Mouse (Mus musculus) limb, embryonic 15.5 days (tissue): ENCODE results near the gene Celsr3. TPM values are rescaled to one million over a fixed set of nuclear protein-coding genes. Genes with fewer than 3 reads are reported as not detected.

ENCODE experiments used
- ATAC-seq: fragments of 200-750 bp; cut with Nextera tagmentation; 2 replicates; pipeline ENCODE4 v1.8.0; 2017; ENCODE audit warnings: low read depth, moderate TSS enrichment; ENCODE audit not compliant: insufficient number of reproducible peaks, low FRiP score, low TSS enrichment
- H3K27ac ChIP-seq: fragments of 300-500 bp; sonication (generic); 2 replicates; pipeline ENCODE4 v1.5.1; 2015; ENCODE audit warnings: moderate library complexity, mild to moderate bottlenecking, inconsistent platforms
- H3K27me3 ChIP-seq: fragments of 300-500 bp; sonication (generic); 2 replicates; pipeline ENCODE4 v1.6.1; 2015; ENCODE audit warnings: inconsistent platforms
- H3K36me3 ChIP-seq: fragments of 300-500 bp; sonication (generic); 2 replicates; pipeline ENCODE4 v1.6.1; 2015; ENCODE audit warnings: inconsistent platforms
- H3K4me1 ChIP-seq: fragments of 300-500 bp; sonication (generic); 2 replicates; pipeline ENCODE4 v1.6.1; 2015; ENCODE audit warnings: inconsistent platforms
- H3K4me2 ChIP-seq: fragments of 300-500 bp; sonication (generic); 2 replicates; pipeline ENCODE4 v1.6.1; 2015; ENCODE audit warnings: mild to moderate bottlenecking, inconsistent platforms
- H3K4me3 ChIP-seq: fragments of 300-500 bp; sonication (generic); 2 replicates; pipeline ENCODE4 v1.5.1; 2015; ENCODE audit warnings: mild to moderate bottlenecking, inconsistent platforms
- H3K9ac ChIP-seq: fragments of 300-500 bp; sonication (generic); 2 replicates; pipeline ENCODE4 v1.6.1; 2015; ENCODE audit warnings: inconsistent platforms
- H3K9me3 ChIP-seq: fragments of 300-500 bp; sonication (generic); 2 replicates; pipeline ENCODE4 v1.6.1; 2016; ENCODE audit warnings: inconsistent platforms
- WGBS: fragments of 180-500 bp; shearing (Covaris S2); methylation state at CpG from one replicate; pipeline ENCODE4 v1.1.7; 2015; 5-methylcytosine and 5-hydroxymethylcytosine counted together
- polyA plus RNA-seq: library from polyadenylated mRNA; unstranded; fragments of >200 nt; fragmentation: Nextera tagmentation; extraction: Ambion mirVana; gene quantifications from 2 replicates; pipeline ENCODE4 v1.2.1, GENCODE M21; 2015

Celsr3 gene
- polyA plus RNA-seq, 1 experiment from 2014 or later = 0.08 TPM

DNA sequence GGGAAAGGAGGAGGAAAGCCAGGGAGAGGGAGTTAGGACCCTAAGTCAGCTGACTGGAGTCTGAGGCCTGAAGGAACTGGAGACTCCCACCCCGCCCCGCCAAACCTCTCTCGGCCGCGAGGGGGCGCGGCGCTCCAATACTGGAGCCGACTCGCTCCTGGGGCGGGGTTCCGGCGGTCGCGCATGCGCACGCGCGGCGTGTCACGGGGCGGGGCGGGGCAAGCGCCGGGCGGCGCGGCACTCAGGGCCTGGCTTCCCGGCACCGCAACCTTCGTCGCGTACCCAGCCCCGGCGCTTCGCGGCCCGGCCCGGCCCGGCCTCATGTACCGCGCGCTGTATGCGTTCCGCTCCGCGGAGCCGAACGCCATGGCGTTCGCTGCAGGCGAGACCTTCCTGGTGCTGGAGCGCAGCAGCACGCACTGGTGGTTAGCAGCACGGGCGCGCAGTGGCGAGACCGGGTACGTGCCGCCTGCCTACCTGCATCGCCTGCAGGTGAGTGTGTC, 17.9 kb upstream of the Celsr3 start, which contains the start of gene Nckipsd:
Gene Nckipsd (plus strand): TSS at position 206 of the 503 bp plus-strand sequence.
- peaks cover 17% of the 10 kb centered on the region for H3K4me1 ChIP-seq
- peak within 1 kb of the TSS; percentile 88 for H3K4me2 ChIP-seq
- H3K4me3 ChIP-seq = peak within 1 kb of the TSS; percentile 90
- peak; percentile 82 for ATAC-seq
- peaks cover 58% of the 10 kb centered on the region for H3K36me3 ChIP-seq
- peak within 1 kb of the TSS; percentile 85 for H3K9ac ChIP-seq
- no peaks in the 10 kb centered on the region for H3K9me3 ChIP-seq
- H3K27me3 ChIP-seq = no peaks in the 10 kb centered on the region
- peak within 1 kb of the TSS; percentile 43; the same call in 1 of the 2 replicates for H3K27ac ChIP-seq
- WGBS = under 1% methylated on average over 61 of the region's 62 CpGs

DNA sequence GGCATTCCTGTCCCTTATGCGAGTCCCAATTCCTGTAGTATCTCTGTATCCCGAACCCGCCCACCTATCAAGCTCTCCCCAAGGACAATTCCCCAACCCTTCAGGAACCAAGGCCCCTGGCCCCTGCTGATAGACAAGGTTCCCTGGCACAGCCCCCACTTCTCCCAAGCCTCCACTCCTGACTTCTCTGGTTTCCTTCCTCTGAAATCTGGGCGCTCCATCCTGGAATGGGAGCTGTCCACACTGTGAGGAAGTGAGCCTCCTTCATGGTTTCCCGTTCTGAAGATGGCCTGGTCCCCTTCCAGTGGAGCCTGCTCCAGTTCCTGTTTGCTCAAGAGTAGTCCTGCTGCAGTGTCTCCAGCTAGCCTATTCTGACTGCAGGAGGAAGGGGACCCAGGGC, 16.9 kb upstream of the Celsr3 start:
- no peak for ATAC-seq
- Histone ChIP-seq H3K9ac (no peak overlapping the region), H3K4me2 (peak overlapping the region; percentile 88), H3K27me3 (no peaks in the 10 kb centered on the region), H3K36me3 (peaks cover 55% of the 10 kb centered on the region), H3K4me3 (peak overlapping the region; percentile 90), H3K27ac (no peak overlapping the region), H3K4me1 (peaks cover 17% of the 10 kb centered on the region), H3K9me3 (no peaks in the 10 kb centered on the region)
- 60% methylated on average over 5 of the region's 5 CpGs for WGBS

DNA sequence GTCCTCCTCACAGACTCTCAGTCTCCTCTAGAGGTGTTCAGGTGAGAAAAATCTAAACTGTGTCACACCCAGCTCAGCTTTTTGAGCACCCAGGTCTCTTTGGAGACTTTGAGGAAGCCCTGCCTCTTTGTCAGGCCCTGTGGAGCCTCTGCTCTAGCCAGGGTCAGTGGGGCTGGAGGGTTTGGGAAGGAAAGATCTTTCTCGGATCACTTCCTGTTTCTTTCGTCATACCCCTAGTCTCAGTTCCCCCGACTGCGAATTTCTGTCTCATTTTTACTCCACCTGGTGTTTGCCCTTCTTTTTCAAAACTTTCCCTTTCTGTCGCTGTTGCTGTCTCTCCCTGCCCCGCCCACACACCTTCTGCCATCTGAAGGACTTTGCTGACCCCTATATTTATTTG, 16.4 kb upstream of the Celsr3 start:
- Histone ChIP-seq H3K9me3 (no peaks in the 10 kb centered on the region), H3K4me1 (peaks cover 17% of the 10 kb centered on the region), H3K36me3 (peaks cover 55% of the 10 kb centered on the region), H3K27me3 (no peaks in the 10 kb centered on the region), H3K4me3 (no peak overlapping the region), H3K9ac (no peak overlapping the region), H3K4me2 (no peak overlapping the region), H3K27ac (no peak overlapping the region)
- 85% methylated on average over 6 of the region's 6 CpGs for WGBS
- no peak for ATAC-seq

DNA sequence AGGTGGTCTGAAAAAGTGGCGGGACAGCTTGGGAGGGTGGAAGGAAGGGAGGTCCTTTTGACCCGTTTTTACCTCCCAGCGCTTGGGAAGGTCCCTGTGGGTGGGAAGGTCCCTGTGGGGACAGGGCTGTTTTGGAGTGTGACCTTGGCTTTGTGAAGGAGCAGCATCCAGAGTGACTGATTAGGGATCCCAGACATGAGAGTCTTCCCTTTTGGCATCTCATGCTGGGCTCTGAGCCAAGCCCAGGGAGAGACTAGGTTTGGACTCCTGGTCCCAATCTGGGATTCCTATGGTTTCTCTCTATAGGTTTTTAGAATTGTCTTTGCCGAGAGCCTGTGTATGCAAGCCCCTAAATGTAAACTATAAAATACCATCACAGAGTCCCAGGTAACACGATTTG, 15.6 kb upstream of the Celsr3 start:
- Histone ChIP-seq H3K27me3 (no peaks in the 10 kb centered on the region), H3K9ac (no peak overlapping the region), H3K9me3 (no peaks in the 10 kb centered on the region), H3K36me3 (peaks cover 55% of the 10 kb centered on the region), H3K27ac (no peak overlapping the region), H3K4me3 (no peak overlapping the region), H3K4me1 (peaks cover 17% of the 10 kb centered on the region), H3K4me2 (no peak overlapping the region)
- no peak for ATAC-seq
- 84% methylated on average over 5 of the region's 5 CpGs for WGBS

DNA sequence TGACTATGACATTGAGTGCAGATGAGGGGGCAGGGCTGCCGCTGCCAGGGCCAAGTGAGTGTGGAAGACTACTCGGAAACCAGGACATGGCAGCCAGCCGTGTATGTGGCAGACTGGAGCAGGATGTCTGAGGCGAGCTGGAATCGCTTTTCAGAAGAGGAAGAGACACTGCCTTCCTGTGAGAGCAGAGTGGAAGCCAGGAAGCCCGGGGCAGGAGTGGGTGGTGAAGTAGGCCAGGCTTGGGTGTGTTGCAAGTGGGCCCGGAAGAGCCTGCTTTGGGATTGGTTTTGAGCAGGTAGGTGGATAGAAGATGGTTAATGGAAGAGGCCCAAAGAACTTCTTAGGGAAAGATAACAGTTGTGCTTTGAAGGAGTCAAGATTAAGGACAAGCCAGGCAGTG, 10.6 kb upstream of the Celsr3 start:
- H3K27me3 ChIP-seq = peaks cover 5% of the 10 kb centered on the region; the same call in 1 of the 2 replicates
- no peak overlapping the region for H3K4me2 ChIP-seq
- H3K4me3 ChIP-seq = no peak overlapping the region
- WGBS = 83% methylated on average over 7 of the region's 7 CpGs
- no peak overlapping the region for H3K9ac ChIP-seq
- no peaks in the 10 kb centered on the region for H3K4me1 ChIP-seq
- no peaks in the 10 kb centered on the region for H3K9me3 ChIP-seq
- peaks cover 68% of the 10 kb centered on the region for H3K36me3 ChIP-seq
- H3K27ac ChIP-seq = no peak overlapping the region
- ATAC-seq = no peak

DNA sequence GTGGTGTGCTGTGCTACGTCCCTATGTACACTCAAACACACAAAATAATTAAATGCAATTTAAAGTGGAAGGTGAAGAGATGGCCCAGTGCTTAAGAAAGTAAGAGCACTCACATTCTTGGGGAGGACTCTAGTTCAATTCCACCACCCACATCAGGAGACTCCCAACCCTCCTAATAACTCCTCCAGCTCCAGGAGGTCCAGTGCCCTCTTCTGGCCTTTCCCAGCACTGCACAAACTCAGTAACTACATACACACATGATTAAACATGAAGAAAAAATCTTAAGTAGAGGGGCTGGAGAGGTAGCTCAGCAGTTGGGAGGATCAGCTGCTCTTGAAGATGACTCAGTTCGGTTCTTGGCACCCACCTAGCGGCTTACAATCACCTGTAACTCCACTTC, 6.6 kb upstream of the Celsr3 start:
- H3K4me3 ChIP-seq = no peak overlapping the region
- H3K4me2 ChIP-seq = no peak overlapping the region
- H3K36me3 ChIP-seq = peaks cover 41% of the 10 kb centered on the region
- H3K27me3 ChIP-seq = peaks cover 21% of the 10 kb centered on the region
- H3K9ac ChIP-seq = no peak overlapping the region
- H3K27ac ChIP-seq = no peak overlapping the region
- ATAC-seq = no peak
- H3K9me3 ChIP-seq = no peaks in the 10 kb centered on the region
- H3K4me1 ChIP-seq = no peaks in the 10 kb centered on the region
- 62% methylated on average over 3 of the region's 3 CpGs for WGBS

DNA sequence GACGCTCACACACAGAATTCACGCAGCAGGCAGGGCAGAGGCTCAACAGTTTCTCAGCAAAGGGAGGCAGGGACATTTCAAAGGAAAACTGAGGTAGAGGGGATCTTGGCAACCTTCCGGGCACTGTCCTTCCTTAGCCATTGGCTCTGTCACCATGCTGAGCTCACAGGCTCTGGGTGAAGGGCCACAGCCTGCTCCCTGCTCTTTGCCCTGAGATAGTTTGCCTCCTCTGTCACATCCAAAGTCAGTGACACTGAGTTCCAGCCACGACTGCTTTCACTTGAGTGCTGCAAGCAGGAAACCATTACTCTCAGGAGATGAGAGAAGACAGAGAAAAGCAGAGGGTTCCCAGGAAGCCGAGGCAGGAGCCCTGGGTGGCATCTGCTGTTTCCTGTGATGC, 6.0 kb upstream of the Celsr3 start:
- no peak for ATAC-seq
- no peak overlapping the region for H3K4me3 ChIP-seq

DNA sequence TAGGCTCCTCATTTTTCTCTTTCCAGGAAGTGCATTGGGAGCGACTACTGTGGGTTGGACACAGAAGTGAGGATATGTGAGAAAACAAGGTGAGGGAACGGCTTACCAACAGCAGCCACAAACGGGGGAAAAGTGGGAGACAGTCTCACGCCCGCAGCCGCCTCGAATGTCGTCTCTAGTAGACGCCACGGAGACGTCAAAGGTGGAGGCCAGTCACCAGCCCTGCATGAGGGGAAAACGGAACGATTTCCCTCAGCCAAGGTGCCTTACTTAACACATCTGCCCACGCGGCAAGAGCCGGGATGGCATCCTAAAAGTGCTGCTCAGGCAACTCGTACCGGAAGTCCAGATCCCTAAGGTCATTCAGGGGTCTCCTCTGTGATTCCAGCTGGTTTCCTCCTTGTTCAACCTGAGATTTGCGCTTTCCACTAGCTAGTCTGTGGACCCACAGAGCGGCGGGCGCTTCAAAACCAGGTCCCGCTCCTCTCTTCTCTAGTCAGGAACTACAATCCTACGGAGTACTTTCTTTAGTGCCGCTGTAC, 1.9 kb upstream of the Celsr3 start:
- no peaks in the 10 kb centered on the region for H3K9me3 ChIP-seq
- peaks cover 23% of the 10 kb centered on the region for H3K4me1 ChIP-seq
- H3K27ac ChIP-seq = no peak overlapping the region
- H3K36me3 ChIP-seq = no peaks in the 10 kb centered on the region
- 7% methylated on average over 25 of the region's 25 CpGs for whole genome bisulfite sequencing
- H3K9ac ChIP-seq = no peak overlapping the region
- no peak overlapping the region for H3K4me3 ChIP-seq
- H3K4me2 ChIP-seq = no peak overlapping the region
- peaks cover 69% of the 10 kb centered on the region for H3K27me3 ChIP-seq
- no peak for ATAC-seq

More for the DNA sequence above, 6.0 kb upstream of the Celsr3 start:
- Histone ChIP-seq H3K27ac (no peak overlapping the region), H3K4me2 (no peak overlapping the region), H3K9me3 (no peaks in the 10 kb centered on the region), H3K4me1 (no peaks in the 10 kb centered on the region), H3K9ac (no peak overlapping the region), H3K27me3 (peaks cover 27% of the 10 kb centered on the region), H3K36me3 (peaks cover 35% of the 10 kb centered on the region)
- WGBS = 59% methylated on average over 5 of the region's 5 CpGs

DNA sequence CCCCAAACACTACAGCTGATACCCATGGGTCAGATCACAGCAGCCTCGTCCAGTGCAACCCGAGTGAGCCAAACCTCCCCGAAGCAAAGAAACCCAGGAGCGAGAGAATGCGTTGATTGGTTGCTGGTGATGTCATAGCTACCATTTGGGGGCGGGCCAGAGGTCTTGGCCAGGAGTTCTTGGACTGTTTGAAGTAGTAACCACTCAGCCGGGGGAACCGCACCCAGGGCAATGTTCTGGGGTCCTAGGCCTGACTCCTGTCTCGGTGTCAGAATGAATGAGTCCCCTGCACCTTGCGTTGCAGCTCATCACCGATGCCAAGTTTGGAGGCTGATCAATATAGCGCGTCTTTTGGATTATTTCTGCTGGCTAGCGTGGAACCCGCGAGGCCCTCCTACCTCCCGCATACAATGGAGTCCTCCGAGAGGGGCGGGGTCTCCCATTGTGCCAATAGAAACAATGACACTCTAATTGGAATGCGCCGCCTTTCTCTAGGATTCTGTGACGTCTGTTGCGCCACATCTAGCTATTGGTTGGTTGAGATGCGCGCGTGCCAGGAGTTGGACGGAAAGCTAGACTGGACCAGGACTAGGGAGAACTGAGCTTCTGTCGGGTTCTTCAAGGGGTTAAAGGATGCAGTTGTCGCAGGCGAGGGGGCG, 1.2 kb upstream of the Celsr3 start:
- Histone ChIP-seq H3K27ac (no peak overlapping the region), H3K4me3 (no peak overlapping the region), H3K9ac (no peak overlapping the region), H3K36me3 (no peaks in the 10 kb centered on the region), H3K4me2 (no peak overlapping the region), H3K9me3 (no peaks in the 10 kb centered on the region), H3K4me1 (peaks cover 23% of the 10 kb centered on the region), H3K27me3 (peaks cover 75% of the 10 kb centered on the region)
- no peak for ATAC-seq
- WGBS = 1% methylated on average over 31 of the region's 31 CpGs

DNA sequence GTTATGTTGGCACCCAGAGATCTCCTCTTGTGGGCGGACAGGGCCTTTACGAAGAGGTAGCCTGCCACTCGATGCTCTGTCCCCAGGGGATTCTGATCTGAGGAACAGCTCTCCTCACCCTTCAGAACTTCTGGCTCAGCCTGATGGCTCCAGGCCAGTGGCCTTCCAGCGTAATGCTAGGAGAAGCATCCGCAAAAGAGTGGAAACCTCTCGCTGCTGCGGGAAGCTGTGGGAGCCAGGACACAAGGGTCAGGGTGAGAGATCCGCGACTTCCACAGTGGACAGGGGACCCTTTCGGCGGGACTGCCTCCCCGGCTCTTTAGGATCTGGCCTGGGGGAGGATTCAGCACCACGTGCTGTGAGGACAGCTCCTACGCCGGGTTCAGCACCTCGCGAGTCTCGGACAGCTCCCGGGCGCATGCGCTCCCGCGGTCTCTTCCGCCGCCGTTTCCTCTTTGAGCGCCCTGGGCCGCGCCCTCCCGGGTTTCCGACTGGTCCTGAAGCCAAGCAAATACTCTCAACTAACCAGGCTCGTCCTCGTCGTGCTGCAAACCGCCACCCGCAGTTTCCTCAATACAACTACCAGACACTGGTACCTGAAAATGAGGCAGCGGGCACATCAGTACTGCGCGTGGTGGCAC, 700 bp downstream of the Celsr3 start:
- no peak overlapping the region for H3K27ac ChIP-seq
- 0 out of 2 replicates have a peak, but pooled peaks have one; percentile 13 for ATAC-seq
- H3K27me3 ChIP-seq = peaks cover 90% of the 10 kb centered on the region
- H3K9ac ChIP-seq = no peak overlapping the region
- peak overlapping the region; percentile 85 for H3K4me2 ChIP-seq
- WGBS = 3% methylated on average over 39 of the region's 39 CpGs
- no peaks in the 10 kb centered on the region for H3K9me3 ChIP-seq
- H3K36me3 ChIP-seq = no peaks in the 10 kb centered on the region
- H3K4me3 ChIP-seq = peak overlapping the region; percentile 39
- peaks cover 28% of the 10 kb centered on the region for H3K4me1 ChIP-seq

DNA sequence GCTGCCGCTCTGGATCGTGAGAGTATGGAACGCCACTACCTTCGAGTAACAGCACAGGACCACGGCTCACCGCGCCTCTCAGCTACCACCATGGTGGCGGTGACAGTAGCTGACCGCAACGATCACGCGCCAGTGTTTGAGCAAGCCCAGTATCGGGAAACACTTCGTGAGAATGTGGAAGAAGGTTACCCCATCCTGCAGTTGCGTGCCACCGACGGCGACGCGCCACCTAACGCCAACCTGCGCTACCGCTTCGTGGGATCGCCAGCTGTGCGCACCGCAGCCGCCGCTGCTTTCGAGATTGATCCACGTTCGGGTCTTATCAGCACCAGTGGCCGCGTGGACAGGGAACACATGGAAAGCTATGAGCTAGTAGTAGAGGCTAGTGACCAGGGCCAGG, 1.3 kb downstream of the Celsr3 start:
- H3K9ac ChIP-seq = no peak overlapping the region
- WGBS = 11% methylated on average over 34 of the region's 34 CpGs

DNA sequence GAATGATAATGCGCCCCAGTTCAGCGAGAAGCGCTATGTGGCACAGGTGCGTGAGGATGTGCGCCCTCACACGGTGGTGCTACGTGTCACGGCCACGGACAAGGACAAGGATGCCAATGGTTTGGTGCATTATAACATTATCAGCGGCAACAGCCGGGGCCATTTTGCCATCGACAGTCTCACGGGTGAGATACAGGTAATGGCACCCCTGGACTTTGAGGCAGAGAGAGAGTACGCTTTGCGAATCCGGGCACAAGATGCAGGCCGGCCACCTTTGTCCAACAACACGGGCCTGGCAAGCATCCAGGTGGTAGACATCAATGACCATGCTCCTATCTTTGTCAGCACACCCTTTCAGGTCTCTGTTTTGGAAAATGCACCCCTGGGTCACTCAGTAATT, 1.8 kb downstream of the Celsr3 start:
- 60% methylated on average over 18 of the region's 18 CpGs for WGBS
- ATAC-seq = no peak
- Histone ChIP-seq H3K4me3 (no peak overlapping the region), H3K4me1 (peaks cover 39% of the 10 kb centered on the region), H3K27me3 (peaks cover 97% of the 10 kb centered on the region), H3K27ac (no peak overlapping the region), H3K9me3 (no peaks in the 10 kb centered on the region), H3K36me3 (no peaks in the 10 kb centered on the region), H3K9ac (no peak overlapping the region), H3K4me2 (no peak overlapping the region)

More for the DNA sequence above, 1.3 kb downstream of the Celsr3 start:
- Histone ChIP-seq H3K9me3 (no peaks in the 10 kb centered on the region), H3K4me2 (peak overlapping the region; percentile 85), H3K27me3 (peaks cover 92% of the 10 kb centered on the region), H3K4me1 (peaks cover 35% of the 10 kb centered on the region), H3K4me3 (peak overlapping the region; percentile 39), H3K36me3 (no peaks in the 10 kb centered on the region), H3K27ac (no peak overlapping the region)
- no peak for ATAC-seq
